Mouse (Mus musculus) adrenal gland (tissue): ENCODE data around the gene Mob3b.

Experiments
- intact Hi-C: fragments of 180-260 bp; cut with DNase I; formaldehyde crosslinking; loops from one replicate; pipeline ENCODE4 v1.15.1; 2025

The Mob3b gene

GRCm38 (mm10) chr4:35117144-35117543, 40.1 kb downstream of the Mob3b start:
- intact Hi-C loops, result no loop called here

- intact Hi-C loops, result no loop called here
Observed at GRCm38 (mm10) chr4:35115933-35116332, 41.4 kb downstream of the Mob3b start.

- intact Hi-C loops, result no loop called here
Observed at GRCm38 (mm10) chr4:35114950-35115349, 42.3 kb downstream of the Mob3b start.

GRCm38 (mm10) chr4:35113516-35114248, 43.6 kb downstream of the Mob3b start:
- intact Hi-C loops, result no loop called here

- intact Hi-C loops, result no loop called here
Observed at GRCm38 (mm10) chr4:35112452-35112851, 44.8 kb downstream of the Mob3b start.

GRCm38 (mm10) chr4:35105115-35105773, 52.0 kb downstream of the Mob3b start:
- intact Hi-C loops, result no loop called here

- intact Hi-C loops, result loop anchor here (5.0 kb wide), 1 partner anchor 51 kb away; the partner anchor contains the start of gene Ifnk
Observed at GRCm38 (mm10) chr4:35101201-35101600, 56.1 kb downstream of the Mob3b start.

GRCm38 (mm10) chr4:35099865-35100780, 57.2 kb downstream of the Mob3b start:
- intact Hi-C loops, result loop anchor here (5.0 kb wide), 1 partner anchor 52 kb away; the partner anchor contains the start of gene Ifnk

GRCm38 (mm10) chr4:35099210-35099864, 57.9 kb downstream of the Mob3b start:
- intact Hi-C loops, result no loop called here

GRCm38 (mm10) chr4:35098552-35098951, 58.7 kb downstream of the Mob3b start:
- intact Hi-C loops, result no loop called here

- intact Hi-C loops, result no loop called here
Observed at GRCm38 (mm10) chr4:35096226-35097175, 60.8 kb downstream of the Mob3b start.

GRCm38 (mm10) chr4:35092457-35092856, 64.8 kb downstream of the Mob3b start:
- intact Hi-C loops, result no loop called here

- intact Hi-C loops, result no loop called here
Observed at GRCm38 (mm10) chr4:35091157-35091784, 66.0 kb downstream of the Mob3b start.

GRCm38 (mm10) chr4:35089321-35090316, 67.7 kb downstream of the Mob3b start:
- intact Hi-C loops, result no loop called here

GRCm38 (mm10) chr4:35086067-35086700, 71.1 kb downstream of the Mob3b start:
- intact Hi-C loops, result no loop called here

GRCm38 (mm10) chr4:35084060-35084459, 73.2 kb downstream of the Mob3b start:
- intact Hi-C loops, result no loop called here

GRCm38 (mm10) chr4:35082476-35083114, 74.7 kb downstream of the Mob3b start:
- intact Hi-C loops, result no loop called here
